Mouse (Mus musculus) kidney, postnatal 36 days (tissue): Measurements from ENCODE around the gene Atp8b4.
A peak's percentile ranks its signal among the peaks of the same experiment; 100 is the strongest.

ENCODE experiments used
- DNase-seq, 2 experiments: peaks; one replicate each; pipeline ENCODE4 v3.0.0; 2021 to 2022; ENCODE audit warnings: mixed read lengths in 2 of 2

Gene Atp8b4

DNA sequence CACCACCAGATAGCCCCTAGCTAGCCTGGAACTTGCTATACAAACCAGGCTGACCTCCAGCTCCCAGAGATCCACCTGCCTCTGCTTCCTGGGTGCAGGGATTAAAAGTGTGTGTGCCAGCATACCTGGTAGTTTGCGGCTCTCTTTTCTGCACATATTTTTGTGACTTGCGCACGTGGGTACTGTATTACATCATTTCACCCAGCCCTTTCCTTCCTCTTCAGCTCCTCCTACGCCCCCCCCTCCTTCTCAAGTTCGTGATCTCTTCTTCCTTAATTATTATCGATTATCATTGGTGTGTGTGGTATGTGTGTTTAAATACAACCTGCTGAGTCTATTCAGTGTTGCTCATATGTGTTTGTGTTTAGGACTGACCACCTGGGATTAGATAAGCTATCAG is at the start of gene Atp8b4:
Atp8b4 (minus strand) TSS at position 154 of the 400 bp plus-strand sequence.
- no peak for DNase-seq

- DNase-seq, result peak; percentile 55 to 78
Measured at GRCm38 (mm10) chr2:126549681-126550080, 49.2 kb upstream of the Atp8b4 start.

GRCm38 (mm10) chr2:126546392-126546791 is 45.9 kb upstream of the Atp8b4 start:
- no peak for DNase-seq

GRCm38 (mm10) chr2:126545297-126545696 is 44.8 kb upstream of the Atp8b4 start:
- peak in 1 of 2 experiments; percentile 71 for DNase-seq

GRCm38 (mm10) chr2:126542211-126542610 is 41.7 kb upstream of the Atp8b4 start:
- DNase-seq, result no peak

DNA sequence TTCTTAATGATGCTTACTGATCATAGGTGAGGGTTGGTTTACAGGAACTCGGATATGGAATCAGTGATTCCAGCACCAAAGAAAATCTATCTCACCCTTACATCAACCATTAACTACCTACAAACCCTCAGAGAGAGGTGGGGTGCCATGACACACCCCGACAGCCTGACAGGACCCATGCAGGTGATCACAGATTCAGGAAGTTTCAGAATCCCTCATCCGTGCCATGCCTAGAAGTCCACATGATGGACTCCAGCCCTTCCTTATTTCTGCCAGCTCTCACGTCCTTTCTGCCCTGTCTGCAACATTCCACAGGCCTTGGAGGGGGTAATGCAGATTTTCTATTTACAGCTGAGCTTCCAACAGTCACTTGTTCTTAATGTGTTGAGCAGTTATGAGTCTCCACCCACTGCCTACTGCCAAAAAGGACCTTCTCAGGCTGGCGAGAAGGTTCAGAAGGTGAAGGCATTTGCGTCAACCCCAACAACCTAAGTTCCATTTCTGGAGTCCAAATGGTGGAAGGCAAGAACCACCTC is 40.0 kb upstream of the Atp8b4 start:
- peak; percentile 68 to 92 for DNase-seq

DNA sequence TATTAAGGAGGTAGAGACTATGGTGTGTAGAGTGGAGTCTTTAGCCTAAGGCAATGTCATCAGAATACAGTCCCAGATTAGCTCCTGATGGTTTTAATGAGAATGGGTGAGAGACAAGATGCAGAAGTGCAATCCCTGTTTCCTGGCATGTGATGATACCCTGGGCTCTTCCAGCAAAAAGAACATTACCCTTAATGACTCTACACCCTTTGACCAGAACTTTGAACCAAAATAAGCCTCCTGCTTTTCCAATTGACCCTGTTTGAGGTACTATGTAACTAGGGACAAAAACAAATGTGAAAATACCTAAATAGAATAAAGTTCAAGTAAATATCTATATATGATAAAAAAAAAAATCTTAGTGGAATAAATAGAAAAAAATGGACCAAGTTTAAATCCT is 37.2 kb upstream of the Atp8b4 start:
- peak in 1 of 2 experiments; percentile 65 for DNase-seq

GRCm38 (mm10) chr2:126530581-126530980 is 30.1 kb upstream of the Atp8b4 start:
- DNase-seq, result no peak

- no peak for DNase-seq
Measured at GRCm38 (mm10) chr2:126527461-126527860, 27.0 kb upstream of the Atp8b4 start.

DNA sequence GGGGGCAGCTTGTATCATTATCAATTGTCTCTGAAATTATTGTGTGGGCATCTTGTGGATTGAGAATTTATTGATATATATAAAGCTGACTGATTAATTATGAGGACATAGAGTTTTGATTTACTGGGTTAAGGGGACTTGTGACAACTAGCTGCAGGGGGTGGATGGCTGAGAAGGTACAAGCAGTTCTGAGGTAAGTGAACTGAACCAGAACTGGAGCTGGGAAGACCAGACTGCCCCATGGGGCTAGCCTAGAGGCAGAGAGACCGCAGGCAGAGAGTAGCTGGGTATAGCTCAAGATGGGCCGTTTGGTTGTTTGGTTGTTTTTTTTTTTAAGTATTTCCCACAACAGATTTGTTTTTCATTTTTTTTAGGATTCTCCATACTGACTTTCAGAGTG is 23.8 kb upstream of the Atp8b4 start:
- peak; percentile 60 to 62 for DNase-seq

DNA sequence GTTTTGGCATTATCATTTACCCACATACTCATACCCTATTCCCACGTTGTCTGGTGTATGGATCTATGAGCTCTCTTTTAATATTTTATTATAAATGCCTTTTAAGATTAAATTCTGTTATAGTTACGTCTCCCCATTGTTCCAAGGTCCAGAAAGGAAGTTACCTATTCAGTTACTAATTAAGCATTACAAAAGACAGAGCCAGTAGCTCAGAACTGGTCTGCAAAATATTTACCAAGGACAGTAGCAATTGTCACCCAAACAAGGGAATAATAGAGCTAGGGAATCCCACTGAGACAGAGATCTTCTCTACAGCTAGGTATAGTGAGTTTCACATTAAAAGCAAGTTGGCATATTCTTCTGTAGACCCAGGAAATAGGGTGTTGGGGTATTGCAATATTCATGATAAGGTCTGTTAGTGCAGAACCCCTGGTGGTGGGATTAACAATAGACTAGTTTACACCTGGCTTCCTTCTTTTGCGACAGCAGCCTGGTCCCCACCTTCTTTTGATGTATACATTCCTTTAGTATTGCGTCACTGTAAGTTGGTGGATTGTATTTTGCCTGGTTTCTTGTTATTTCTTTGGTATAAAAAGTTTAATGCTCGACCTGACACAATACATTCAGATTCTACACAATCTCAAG is 22.7 kb upstream of the Atp8b4 start:
- DNase-seq, result peak in 1 of 2 experiments; percentile 50

DNA sequence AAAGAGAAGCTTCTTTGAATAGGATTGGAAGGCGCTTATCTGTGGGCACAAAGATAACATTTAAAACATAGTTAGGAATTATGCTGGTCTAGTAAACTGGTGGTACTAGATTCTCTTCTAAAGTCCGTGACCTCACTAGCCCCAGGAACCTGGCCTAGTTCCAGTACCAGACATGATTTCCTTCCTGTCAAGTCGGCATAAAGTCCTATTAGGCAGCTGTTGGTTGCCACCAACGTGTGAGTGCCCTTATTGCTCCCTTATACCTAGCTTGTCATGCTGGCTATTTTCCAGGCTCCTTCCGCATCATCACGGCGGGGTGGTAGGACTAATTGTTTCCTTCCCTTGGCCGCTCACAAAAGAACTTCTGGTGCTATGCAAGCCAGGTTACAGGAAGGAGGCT is 21.6 kb upstream of the Atp8b4 start:
- DNase-seq, result peak; percentile 73 to 76

- DNase-seq, result no peak
Measured at GRCm38 (mm10) chr2:126521471-126521870, 21.0 kb upstream of the Atp8b4 start.

GRCm38 (mm10) chr2:126520828-126521227 is 20.4 kb upstream of the Atp8b4 start:
- DNase-seq, result peak in 1 of 2 experiments; percentile 36

DNA sequence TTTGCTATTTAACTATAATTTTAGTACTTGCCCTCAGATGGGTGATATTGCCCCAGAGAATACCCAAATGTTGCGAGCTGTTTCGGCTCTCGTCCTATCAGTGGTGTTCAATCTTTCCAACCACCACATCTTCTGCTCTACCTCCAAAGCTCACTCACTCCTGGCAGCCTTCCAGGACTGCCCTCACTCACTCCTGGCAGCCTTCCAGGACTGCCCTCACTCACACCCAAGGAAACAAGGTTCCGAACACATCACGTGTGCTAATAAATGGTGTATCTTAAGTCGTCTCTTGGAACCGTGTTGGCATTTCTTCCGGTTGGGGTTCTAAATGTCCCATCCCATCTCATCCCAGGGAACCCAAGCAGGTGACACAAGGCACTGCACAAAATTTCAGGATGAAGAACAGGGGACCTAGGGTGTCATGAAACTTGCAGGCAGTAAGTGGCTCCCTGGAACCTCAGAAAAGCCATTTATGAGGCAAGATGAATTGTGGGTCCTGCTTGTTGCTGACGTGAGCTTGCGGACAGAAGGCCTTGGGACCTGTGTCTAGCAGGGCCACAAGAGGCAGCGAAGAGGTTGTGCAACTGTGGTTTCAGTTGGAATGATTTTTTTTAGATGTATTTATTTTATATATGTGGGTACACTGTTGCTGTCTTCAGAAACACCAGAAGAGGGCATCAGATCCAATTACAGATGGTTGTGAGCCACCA is 19.6 kb upstream of the Atp8b4 start:
- DNase-seq, result peak; percentile 70 to 84

DNA sequence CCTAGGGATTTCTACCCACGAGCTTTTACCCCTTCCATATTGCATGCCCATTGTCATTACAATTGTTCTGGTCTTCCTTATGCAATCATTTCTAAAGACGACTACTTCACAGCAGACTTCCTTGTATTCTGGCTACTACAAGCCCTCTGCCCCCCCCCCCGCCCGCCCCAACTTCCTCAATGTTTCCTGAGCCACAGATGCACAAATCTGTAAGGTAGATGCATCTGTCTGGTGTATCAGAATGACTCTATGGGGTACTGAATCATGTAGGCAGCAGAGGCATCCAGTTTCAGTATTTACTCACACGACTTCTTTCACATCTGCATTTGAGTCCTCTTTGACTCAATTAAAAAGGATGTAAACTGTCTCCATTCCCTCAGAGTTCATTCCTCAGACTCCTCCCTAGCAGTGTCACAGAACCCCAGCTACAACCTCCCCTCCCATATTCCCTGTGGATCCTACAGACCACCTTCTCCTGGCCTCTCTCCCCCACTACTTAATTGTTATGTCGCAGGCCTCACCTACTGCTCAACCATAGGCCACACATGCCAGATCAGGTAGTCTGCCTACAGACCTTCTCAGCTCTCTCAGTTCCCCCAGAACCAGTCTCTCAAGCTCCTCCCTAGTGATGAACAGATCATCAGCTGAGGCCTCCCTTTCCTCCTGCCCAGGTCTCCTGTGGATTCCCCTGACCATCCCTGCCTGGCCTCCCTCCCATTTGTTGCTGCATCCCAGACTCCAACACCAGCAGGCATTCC is 14.8 kb upstream of the Atp8b4 start:
- DNase-seq, result no peak

- DNase-seq, result no peak
Measured at GRCm38 (mm10) chr2:126508228-126508627, 7.8 kb upstream of the Atp8b4 start.

DNA sequence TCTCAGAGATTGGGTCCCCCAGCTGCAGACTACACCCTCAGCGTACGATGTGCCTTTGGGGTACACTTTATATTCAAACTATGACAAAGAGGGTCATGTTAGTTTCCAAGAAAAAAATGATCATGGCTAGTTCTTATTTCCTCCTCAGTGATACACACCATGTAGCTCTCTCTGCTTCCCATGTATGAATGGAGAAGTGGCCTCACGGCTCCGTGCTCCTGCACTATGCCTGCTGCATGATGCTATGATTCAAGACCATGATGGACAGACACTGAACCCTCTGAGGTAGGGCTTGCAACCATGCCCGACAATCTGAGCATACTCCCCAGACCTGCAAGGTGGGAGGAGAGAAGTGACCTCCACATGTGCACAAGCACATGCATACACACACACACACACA is 7.0 kb upstream of the Atp8b4 start:
- DNase-seq, result no peak

DNA sequence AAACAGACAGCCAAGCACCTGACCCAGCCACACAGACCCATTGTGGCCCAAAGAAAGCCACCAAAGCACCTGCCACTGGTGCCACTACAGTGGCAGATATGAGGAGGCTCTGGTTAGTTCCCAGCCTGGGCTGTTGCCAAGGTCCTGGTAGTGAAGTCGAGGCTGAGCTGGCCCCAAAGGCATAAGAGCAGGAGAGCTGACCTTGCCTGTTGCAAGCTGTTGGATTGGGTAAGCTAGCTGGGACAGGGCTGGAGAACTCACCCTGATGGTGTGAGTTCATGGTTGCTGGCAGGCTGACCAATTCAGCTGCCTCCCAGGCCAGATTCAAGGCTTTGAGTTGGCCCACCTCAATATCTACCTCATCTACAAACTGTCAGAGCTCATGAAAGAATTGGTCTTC is 4.7 kb upstream of the Atp8b4 start:
- no peak for DNase-seq

DNA sequence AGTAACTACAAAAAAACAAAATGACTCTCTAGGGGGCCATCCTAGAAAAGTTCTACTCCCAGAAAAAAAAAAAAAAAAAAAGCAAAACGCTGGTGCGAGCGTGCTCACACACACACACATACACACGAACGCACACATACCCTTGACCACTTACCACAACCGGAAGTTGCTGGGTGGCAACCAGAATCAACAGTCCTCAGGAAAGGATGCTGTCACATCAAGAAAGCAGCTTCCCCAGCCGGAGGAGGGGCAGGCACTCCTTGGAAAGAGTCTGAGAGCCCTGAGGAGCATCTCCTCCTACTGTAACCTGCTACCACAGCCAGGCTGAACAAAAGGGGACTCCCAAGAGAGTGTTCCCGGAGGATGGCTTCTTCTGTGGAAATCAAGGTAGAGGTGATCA is 744 bp downstream of the Atp8b4 start:
- no peak for DNase-seq

GRCm38 (mm10) chr2:126498761-126499452 is 1.6 kb downstream of the Atp8b4 start:
- no peak for DNase-seq

DNA sequence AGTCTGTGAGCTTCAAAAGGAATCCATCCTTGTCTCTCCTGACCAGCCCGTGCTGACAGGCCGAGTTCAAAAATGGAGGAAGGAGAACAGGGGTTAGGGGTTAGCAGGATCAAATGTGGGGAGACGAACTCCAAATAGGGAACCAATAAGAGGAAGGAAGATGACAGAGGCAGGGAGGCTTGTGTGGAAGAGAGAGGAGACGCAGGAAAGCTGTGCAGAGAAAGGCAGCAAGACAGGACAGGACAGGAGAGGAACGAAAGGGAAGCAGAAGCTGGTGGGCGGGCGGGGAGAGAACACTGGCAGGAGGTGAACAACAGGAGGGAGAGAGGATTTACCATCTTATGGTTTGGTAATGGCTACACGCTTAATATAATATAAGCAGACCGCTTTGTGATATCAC is 3.6 kb downstream of the Atp8b4 start:
- DNase-seq, result no peak
